Mouse (Mus musculus): Measurements from ENCODE around the gene Mup17. TPM values are rescaled to one million over a fixed set of nuclear protein-coding genes. Genes with fewer than 3 reads are reported as not detected.

Mup17 gene
- polyA plus RNA-seq (2012; ENCODE audit: low replicate concordance): not detected in 2 replicates

DNA sequence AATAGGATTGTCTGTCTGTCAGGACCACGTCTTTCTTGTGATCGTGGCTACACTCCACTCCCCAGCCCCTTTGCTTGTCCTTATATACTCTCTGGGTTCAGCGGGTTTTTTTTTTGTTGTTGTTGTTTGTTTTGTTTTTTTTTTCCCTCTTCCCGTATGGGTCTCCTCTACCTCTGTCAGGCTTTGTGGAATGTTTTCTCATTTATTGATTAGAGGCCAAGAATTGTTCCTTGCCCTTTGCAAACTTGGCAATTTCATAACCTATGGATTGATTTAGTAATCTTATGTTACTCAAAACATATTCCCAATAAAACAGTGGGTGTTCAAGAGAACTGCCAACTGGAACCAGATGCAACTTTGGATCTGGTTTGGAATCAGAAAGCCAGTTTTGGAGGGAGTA is at the start of gene Mup17:
Gene Mup17, minus strand, starts transcription at position 101 of the 400 bp plus-strand sequence.

Other genes starting within 250 kb of the Mup17 start
- gene Mup15, start 156.1 kb downstream of the Mup17 start, polyA plus RNA-seq (2012; ENCODE audit: low replicate concordance): not detected in 2 replicates
- not detected in 2 replicates for gene Mup16, start 76.3 kb downstream of the Mup17 start, polyA plus RNA-seq (2012; ENCODE audit: low replicate concordance)
- not detected in 2 replicates for gene Mup18, start 78.3 kb upstream of the Mup17 start, polyA plus RNA-seq (2012; ENCODE audit: low replicate concordance)
- gene Mup19, start 186.4 kb upstream of the Mup17 start, polyA plus RNA-seq (2012; ENCODE audit: low replicate concordance): not detected in 2 replicates
- gene Mup5, start 239.4 kb upstream of the Mup17 start, polyA plus RNA-seq (2012; ENCODE audit: low replicate concordance): not detected in 2 replicates

Measured in leukemia stem cell, adult 10-12 weeks (primary cell).